Mouse (Mus musculus): ENCODE measurements at regions not wholly inside any gene's neighbourhood (a gene's known extent, or its start where the extent isn't known, plus 50 kb on each side); places are given as distances from the start of the nearest gene placed in this dataset.

DNA sequence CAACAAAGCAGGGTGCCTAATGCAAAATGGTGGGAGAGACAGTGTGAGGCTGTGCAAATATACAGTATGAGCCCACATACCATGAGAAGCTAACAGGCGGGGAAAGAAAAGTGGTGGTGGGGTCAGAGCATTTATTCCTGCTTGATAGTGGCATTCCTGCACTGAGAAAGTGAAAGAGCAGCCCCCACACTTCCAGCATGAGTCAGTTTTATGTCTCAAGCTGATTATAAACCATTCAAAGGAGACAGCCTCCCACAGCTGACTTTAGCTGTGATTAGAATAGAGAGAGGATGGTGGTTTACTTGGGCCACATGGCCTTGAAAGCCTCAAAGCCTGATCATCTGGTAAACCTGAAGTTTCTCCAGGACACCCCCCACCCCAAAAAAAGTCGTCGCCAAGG, 64.4 kb downstream of the Gm43517 start:
- no peak for ATAC-seq
- Histone ChIP-seq H3K9me3 (ENCODE audit: control insufficient read depth, low read length) (no peaks in the 10 kb centered on the region), H3K4me2 (ENCODE audit: low read length) (no peak overlapping the region), H3K9ac (replicated peaks; ENCODE audit: low read depth, low read length) (no peak overlapping the region), H3K27ac (ENCODE audit: low read length) (no peak overlapping the region), H3K27me3 (replicated peaks; ENCODE audit: control insufficient read depth, insufficient read depth, low read length) (no peaks in the 10 kb centered on the region), H3K36me3 (ENCODE audit: control insufficient read depth, insufficient read depth) (no peaks in the 10 kb centered on the region), H3K4me1 (replicated peaks; ENCODE audit: control insufficient read depth, insufficient read depth, low read length) (no peaks in the 10 kb centered on the region), H3K4me3 (replicated peaks; ENCODE audit: low read length) (no peak overlapping the region)
- 90% methylated on average over 3 of the region's 3 CpGs for WGBS

DNA sequence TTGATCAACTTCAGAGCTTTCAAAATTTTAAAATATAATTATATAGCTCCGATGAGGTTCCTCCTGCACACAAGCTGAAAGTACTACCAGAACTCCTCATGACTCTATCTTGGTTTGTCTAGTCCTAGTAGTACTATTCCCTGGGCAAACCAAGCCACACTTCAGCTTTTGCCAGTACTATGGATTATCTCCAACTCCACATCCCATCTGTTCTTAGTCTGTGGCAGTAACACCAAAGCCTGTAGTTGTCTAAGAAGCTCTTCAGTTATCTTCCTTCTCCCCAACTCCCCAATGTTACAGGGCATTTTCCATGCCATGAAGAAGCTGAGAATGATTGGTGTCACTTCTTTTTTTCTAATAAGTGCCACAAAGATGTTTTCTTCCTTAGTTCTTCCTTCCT, 83.1 kb downstream of the Gm43517 start:
- H3K4me2 ChIP-seq (ENCODE audit: low read length): no peak overlapping the region
- H3K9me3 ChIP-seq (ENCODE audit: control insufficient read depth, low read length): no peaks in the 10 kb centered on the region
- H3K4me1 ChIP-seq (replicated peaks; ENCODE audit: control insufficient read depth, insufficient read depth, low read length): no peaks in the 10 kb centered on the region
- 84% methylated on average over 1 of the region's 1 CpGs for WGBS
- no peaks in the 10 kb centered on the region for H3K27me3 ChIP-seq (replicated peaks; ENCODE audit: control insufficient read depth, insufficient read depth, low read length)
- no peak overlapping the region for H3K4me3 ChIP-seq (replicated peaks; ENCODE audit: low read length)
- ATAC-seq: no peak
- no peak overlapping the region for H3K27ac ChIP-seq (ENCODE audit: low read length)
- H3K36me3 ChIP-seq (ENCODE audit: control insufficient read depth, insufficient read depth): no peaks in the 10 kb centered on the region
- no peak overlapping the region for H3K9ac ChIP-seq (replicated peaks; ENCODE audit: low read depth, low read length)

DNA sequence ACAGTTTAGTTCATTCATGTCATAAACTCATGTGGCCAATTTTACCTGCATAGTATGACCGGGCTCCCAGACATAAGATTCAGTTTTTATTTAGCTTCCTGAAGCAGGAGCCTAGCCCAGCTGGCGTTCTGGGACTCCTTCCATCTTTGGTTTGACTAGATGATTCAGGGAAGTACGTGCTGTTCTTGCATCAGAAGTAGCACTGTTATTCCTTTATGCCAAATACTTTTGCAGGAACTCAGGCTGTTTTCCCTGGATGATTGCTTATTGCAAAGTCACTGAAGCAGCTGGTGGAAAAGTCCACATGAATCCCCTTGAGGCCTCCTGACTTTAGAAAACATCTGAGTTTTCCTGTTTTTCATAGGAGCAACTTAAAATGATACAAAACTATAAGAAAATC, 88.4 kb downstream of the Gm43517 start:
- 52% methylated on average over 3 of the region's 3 CpGs for WGBS
- Histone ChIP-seq H3K4me2 (ENCODE audit: low read length) (no peak overlapping the region), H3K4me1 (replicated peaks; ENCODE audit: control insufficient read depth, insufficient read depth, low read length) (no peaks in the 10 kb centered on the region), H3K9ac (replicated peaks; ENCODE audit: low read depth, low read length) (no peak overlapping the region), H3K36me3 (ENCODE audit: control insufficient read depth, insufficient read depth) (no peaks in the 10 kb centered on the region), H3K9me3 (ENCODE audit: control insufficient read depth, low read length) (no peaks in the 10 kb centered on the region), H3K27me3 (replicated peaks; ENCODE audit: control insufficient read depth, insufficient read depth, low read length) (no peaks in the 10 kb centered on the region), H3K27ac (ENCODE audit: low read length) (no peak overlapping the region), H3K4me3 (replicated peaks; ENCODE audit: low read length) (no peak overlapping the region)
- ATAC-seq: no peak

DNA sequence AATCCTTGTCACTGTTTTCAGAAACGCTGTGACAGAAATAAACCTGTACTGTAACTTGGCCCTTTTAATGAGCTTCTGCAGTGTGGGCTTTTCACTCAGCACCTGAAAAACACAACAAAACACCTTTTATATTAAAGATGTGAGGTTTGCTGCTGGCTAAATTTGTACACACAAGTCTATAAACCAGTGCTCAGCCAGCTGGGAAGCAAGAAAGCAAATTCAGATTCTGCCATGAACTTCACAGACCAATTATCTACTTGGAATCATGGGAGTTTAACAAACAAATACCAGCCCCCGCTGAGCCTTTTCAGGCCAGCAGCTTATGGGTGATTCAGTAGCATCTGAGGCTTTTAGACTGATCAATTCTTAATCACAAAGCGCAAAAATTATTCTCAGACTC, 95.7 kb downstream of the Gm43517 start:
- WGBS: 7% methylated on average over 3 of the region's 3 CpGs

DNA sequence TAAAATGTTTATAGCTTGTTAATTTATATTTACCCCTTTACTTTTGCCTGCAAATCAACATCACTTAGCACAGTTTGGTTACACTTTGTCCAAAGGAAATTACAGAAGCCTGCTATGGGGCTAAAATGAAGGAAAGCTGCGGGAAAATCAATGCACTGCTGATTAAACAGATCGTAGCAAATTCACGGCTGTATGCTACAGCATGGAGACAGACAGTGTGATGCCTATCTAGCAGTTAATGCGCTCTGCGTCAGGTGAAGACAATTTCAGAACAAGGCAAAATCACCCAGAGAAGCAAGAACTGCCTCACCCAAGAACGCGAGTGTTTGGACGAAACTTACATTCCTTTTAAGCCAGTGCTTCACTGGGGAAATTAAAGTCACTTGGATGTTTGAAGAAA, 96.2 kb downstream of the Gm43517 start:
- Histone ChIP-seq H3K36me3 (ENCODE audit: control insufficient read depth, insufficient read depth) (no peaks in the 10 kb centered on the region), H3K27me3 (replicated peaks; ENCODE audit: control insufficient read depth, insufficient read depth, low read length) (no peaks in the 10 kb centered on the region), H3K9ac (replicated peaks; ENCODE audit: low read depth, low read length) (peak overlapping the region; percentile 35), H3K9me3 (ENCODE audit: control insufficient read depth, low read length) (no peaks in the 10 kb centered on the region), H3K4me2 (ENCODE audit: low read length) (peak overlapping the region; percentile 49), H3K27ac (ENCODE audit: low read length) (peak overlapping the region; percentile 82), H3K4me3 (replicated peaks; ENCODE audit: low read length) (0 out of 2 replicates have a peak overlapping the region, but pooled peaks have one; percentile 16), H3K4me1 (replicated peaks; ENCODE audit: control insufficient read depth, insufficient read depth, low read length) (peaks cover 14% of the 10 kb centered on the region)
- ATAC-seq: peak; percentile 59
- WGBS: 7% methylated on average over 8 of the region's 8 CpGs

More for the DNA sequence above, 95.7 kb downstream of the Gm43517 start:
- ATAC-seq: peak; percentile 79
- Histone ChIP-seq H3K27ac (ENCODE audit: low read length) (peak overlapping the region; percentile 82), H3K4me1 (replicated peaks; ENCODE audit: control insufficient read depth, insufficient read depth, low read length) (peaks cover 14% of the 10 kb centered on the region), H3K27me3 (replicated peaks; ENCODE audit: control insufficient read depth, insufficient read depth, low read length) (no peaks in the 10 kb centered on the region), H3K9ac (replicated peaks; ENCODE audit: low read depth, low read length) (no peak overlapping the region; the same call in 1 of the 2 replicates), H3K4me3 (replicated peaks; ENCODE audit: low read length) (no peak overlapping the region), H3K4me2 (ENCODE audit: low read length) (peak overlapping the region; percentile 49), H3K36me3 (ENCODE audit: control insufficient read depth, insufficient read depth) (no peaks in the 10 kb centered on the region), H3K9me3 (ENCODE audit: control insufficient read depth, low read length) (no peaks in the 10 kb centered on the region)

DNA sequence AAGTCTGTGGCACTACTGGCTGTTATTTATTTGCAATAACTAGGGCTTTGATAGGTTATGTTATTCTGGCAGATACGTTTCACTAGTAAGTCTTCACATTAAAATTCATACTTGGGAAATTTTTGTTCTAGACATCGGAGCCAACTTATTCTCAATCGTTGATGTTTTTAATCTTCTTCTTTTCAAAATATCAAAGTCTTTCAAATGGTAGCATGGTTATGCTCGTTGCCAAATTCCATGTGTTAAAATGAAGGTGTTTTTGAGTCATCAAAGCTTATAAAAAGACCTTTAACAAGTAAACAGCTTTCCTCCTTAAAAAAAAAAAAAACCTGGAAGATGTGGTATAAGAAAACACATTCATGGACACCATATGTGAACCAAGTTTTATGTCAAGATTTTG, 97.4 kb downstream of the Gm43517 start:
- Histone ChIP-seq H3K27ac (ENCODE audit: low read length) (no peak overlapping the region), H3K36me3 (ENCODE audit: control insufficient read depth, insufficient read depth) (no peaks in the 10 kb centered on the region), H3K4me1 (replicated peaks; ENCODE audit: control insufficient read depth, insufficient read depth, low read length) (peaks cover 14% of the 10 kb centered on the region), H3K27me3 (replicated peaks; ENCODE audit: control insufficient read depth, insufficient read depth, low read length) (no peaks in the 10 kb centered on the region), H3K9me3 (ENCODE audit: control insufficient read depth, low read length) (no peaks in the 10 kb centered on the region), H3K9ac (replicated peaks; ENCODE audit: low read depth, low read length) (no peak overlapping the region), H3K4me2 (ENCODE audit: low read length) (no peak overlapping the region), H3K4me3 (replicated peaks; ENCODE audit: low read length) (no peak overlapping the region)
- no peak for ATAC-seq
- WGBS: 53% methylated on average over 4 of the region's 4 CpGs

DNA sequence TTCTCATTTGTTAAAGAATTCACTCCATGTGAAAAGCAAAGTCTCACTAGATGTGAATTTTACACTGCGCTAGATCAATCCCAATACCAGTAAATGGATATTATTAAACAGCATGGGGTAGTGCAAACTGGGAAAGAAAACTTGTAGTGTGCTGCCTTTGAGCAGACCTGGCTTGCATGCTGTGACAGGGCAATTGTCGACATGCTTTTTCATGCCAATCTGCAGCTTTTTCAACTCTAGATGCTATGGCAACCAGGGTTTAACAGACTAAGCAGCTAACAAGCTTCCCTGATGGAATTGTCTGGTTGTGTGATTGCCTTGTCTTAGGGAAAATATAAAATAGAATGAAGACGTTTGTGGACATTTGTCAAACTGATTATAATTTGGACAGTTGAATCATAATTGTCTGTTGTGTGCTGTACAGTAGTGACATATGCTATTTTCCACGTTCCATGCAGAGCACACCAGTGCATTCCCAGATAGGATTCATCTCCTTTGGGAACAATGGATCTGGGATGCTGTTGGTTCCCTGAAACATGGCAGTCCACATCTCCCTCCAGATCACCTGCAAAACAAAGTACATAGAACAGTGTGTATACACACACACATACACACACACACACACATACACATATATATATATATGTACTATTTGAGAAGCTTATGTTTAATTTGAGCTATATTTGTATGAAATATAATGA, 99.2 kb downstream of the Gm43517 start:
- Histone ChIP-seq H3K36me3 (ENCODE audit: control insufficient read depth, insufficient read depth) (no peaks in the 10 kb centered on the region), H3K4me3 (replicated peaks; ENCODE audit: low read length) (no peak overlapping the region), H3K9ac (replicated peaks; ENCODE audit: low read depth, low read length) (no peak overlapping the region), H3K4me1 (replicated peaks; ENCODE audit: control insufficient read depth, insufficient read depth, low read length) (peaks cover 14% of the 10 kb centered on the region), H3K27ac (ENCODE audit: low read length) (peak overlapping the region; percentile 85), H3K9me3 (ENCODE audit: control insufficient read depth, low read length) (no peaks in the 10 kb centered on the region), H3K27me3 (replicated peaks; ENCODE audit: control insufficient read depth, insufficient read depth, low read length) (no peaks in the 10 kb centered on the region), H3K4me2 (ENCODE audit: low read length) (0 out of 2 replicates have a peak overlapping the region, but pooled peaks have one; percentile 11)
- WGBS: 5% methylated on average over 4 of the region's 4 CpGs
- ATAC-seq: peak; percentile 84

DNA sequence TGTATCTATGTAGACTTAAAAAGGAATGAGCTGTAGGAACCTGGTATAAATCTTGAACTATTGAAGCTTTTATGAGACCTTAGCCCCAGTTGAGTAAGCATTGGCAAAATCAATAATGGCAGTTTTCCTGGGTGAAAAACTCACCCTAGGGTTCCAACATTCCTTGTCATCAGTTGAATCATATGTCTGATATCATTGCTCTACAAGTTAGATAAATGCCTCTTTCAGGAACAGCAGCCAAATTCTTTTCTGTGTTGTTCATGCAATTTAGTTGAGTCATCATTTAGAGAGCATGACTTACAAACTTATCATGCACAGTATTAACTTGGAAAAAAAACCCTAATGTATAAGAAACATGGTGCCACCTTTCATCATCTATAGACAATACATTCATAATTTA, 128.2 kb downstream of the Gm43517 start:
- H3K4me1 ChIP-seq (replicated peaks; ENCODE audit: control insufficient read depth, insufficient read depth, low read length): no peaks in the 10 kb centered on the region
- H3K27me3 ChIP-seq (replicated peaks; ENCODE audit: control insufficient read depth, insufficient read depth, low read length): no peaks in the 10 kb centered on the region
- ATAC-seq: no peak
- H3K9ac ChIP-seq (replicated peaks; ENCODE audit: low read depth, low read length): no peak overlapping the region
- no peaks in the 10 kb centered on the region for H3K9me3 ChIP-seq (ENCODE audit: control insufficient read depth, low read length)
- H3K36me3 ChIP-seq (ENCODE audit: control insufficient read depth, insufficient read depth): no peaks in the 10 kb centered on the region
- no peak overlapping the region for H3K4me3 ChIP-seq (replicated peaks; ENCODE audit: low read length)
- H3K4me2 ChIP-seq (ENCODE audit: low read length): no peak overlapping the region
- H3K27ac ChIP-seq (ENCODE audit: low read length): no peak overlapping the region

DNA sequence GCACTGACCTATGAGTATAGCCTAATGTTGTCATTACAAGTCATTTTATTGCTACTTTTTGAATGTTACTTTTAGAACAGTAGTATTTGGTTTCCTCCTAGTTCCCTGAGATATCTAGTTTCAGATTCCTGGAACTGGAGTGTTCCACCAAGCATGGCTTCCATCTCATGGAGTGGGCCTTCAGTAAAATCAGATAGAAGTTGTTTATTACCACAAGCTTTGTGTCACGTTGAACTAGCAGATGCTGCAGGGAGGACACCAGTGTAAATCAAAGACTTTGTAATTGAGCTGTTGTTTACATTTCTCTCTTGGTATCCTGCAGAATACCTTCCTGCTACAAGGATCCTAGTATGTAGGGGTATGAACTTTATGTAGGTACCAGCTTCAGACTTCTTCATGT, 129.6 kb downstream of the Gm43517 start:
- ATAC-seq: no peak
- Histone ChIP-seq H3K27ac (ENCODE audit: low read length) (no peak overlapping the region), H3K9ac (replicated peaks; ENCODE audit: low read depth, low read length) (no peak overlapping the region), H3K36me3 (ENCODE audit: control insufficient read depth, insufficient read depth) (no peaks in the 10 kb centered on the region), H3K9me3 (ENCODE audit: control insufficient read depth, low read length) (no peaks in the 10 kb centered on the region), H3K4me3 (replicated peaks; ENCODE audit: low read length) (no peak overlapping the region), H3K27me3 (replicated peaks; ENCODE audit: control insufficient read depth, insufficient read depth, low read length) (no peaks in the 10 kb centered on the region), H3K4me2 (ENCODE audit: low read length) (no peak overlapping the region), H3K4me1 (replicated peaks; ENCODE audit: control insufficient read depth, insufficient read depth, low read length) (no peaks in the 10 kb centered on the region)
- WGBS: 77% methylated on average over 1 of the region's 1 CpGs

Data from forebrain, embryonic 16.5 days (tissue).